Mouse (Mus musculus) sigmoid colon, adult 10 weeks (tissue): ENCODE measurements around the gene Lrch2. TPM values are rescaled to one million over a fixed set of nuclear protein-coding genes. Genes with fewer than 3 reads are reported as not detected.

ENCODE experiments used
- polyA plus RNA-seq: library from polyadenylated mRNA; stranded (reverse); fragments of 350-450 nt; fragmentation: Illumina TruSeq; extraction: RNeasy Lipid Tissue Mini Kit (QIAGEN cat#74804); gene quantifications from one replicate; pipeline ENCODE4 v1.2.3, GENCODE M21; 2014; ENCODE audit warnings: low read depth, low replicate concordance

Gene Lrch2
- 19.7 TPM for polyA plus RNA-seq

GRCm38 (mm10) chrX:147553421-147554201 lies at the start of gene Lrch2:
Gene Lrch2, minus strand, starts transcription at chrX:147554081.

DNA sequence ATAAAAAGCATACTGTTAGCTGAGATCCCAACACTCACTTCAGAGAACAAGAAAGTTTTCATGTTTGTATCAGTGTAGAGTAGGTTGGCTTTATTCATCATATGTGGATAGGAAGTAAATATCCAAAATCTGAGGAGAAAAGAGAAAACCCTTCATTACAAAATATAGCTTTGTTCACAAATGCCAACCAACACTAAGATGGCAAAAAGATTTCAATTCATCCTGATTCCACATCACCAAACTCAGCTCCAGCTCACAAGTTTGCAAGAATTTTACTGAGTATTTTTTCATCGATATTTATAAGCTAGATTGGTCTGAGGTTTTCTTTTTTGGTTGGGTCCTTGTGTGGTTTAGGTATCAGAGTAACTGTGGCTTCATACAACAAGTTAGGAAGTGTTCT lies 100.3 kb downstream of the Lrch2 start, which contains the start of gene Vmn1r239-ps:
Vmn1r239-ps (minus strand) TSS at position 101 of the 400 bp plus-strand sequence.

GRCm38 (mm10) chrX:147429129-147429528 lies 124.8 kb downstream of the Lrch2 start, which contains the start of gene Il13ra2:
Gene Il13ra2, minus strand, starts transcription at chrX:147429192.

Other genes starting within 250 kb of the Lrch2 start
- gene Il13ra2, start 124.9 kb downstream of the Lrch2 start, polyA plus RNA-seq: 2.6 TPM
- gene Vmn1r239-ps, start 100.4 kb downstream of the Lrch2 start, polyA plus RNA-seq: not detected
- not detected for gene Gm15128, start 211.9 kb upstream of the Lrch2 start, polyA plus RNA-seq